Mouse (Mus musculus): ENCODE data around the gene Mtch1. TPM values are rescaled to one million over a fixed set of nuclear protein-coding genes. Genes with fewer than 3 reads are reported as not detected.
A peak's percentile ranks its signal among the peaks of the same experiment; 100 is the strongest.

The Mtch1 gene
- total RNA-seq, 1 experiment = 217 TPM

GRCm38 (mm10) chr17:29299282-29299681 lies 48.5 kb downstream of the Mtch1 start:
- Histone ChIP-seq H3K9me3 (ENCODE audit: control insufficient read depth, insufficient read depth, low read depth, low read length) (no peaks in the 10 kb centered on the region), H3K4me1 (ENCODE audit: control insufficient read depth in 2 of 2, insufficient read depth in 2 of 2, low read length in 2 of 2, poor library complexity in 1 of 2) (peaks cover 0 to 15% of the 10 kb centered on the region in 2 experiments; a peak in 2 of 4 replicates), H3K9ac (ENCODE audit: insufficient read depth, low read depth, low read length, poor library complexity, severe bottlenecking) (no peak overlapping the region), H3K36me3 (ENCODE audit: control insufficient read depth, insufficient read depth, low read length, poor library complexity, severe bottlenecking) (peaks cover 12% of the 10 kb centered on the region; the same call in 1 of the 2 replicates), H3K27ac (ENCODE audit: insufficient read depth, low read depth, low read length, poor library complexity, severe bottlenecking) (no peak overlapping the region), H3K4me3 (ENCODE audit: insufficient read depth in 1 of 2, low read depth in 1 of 2, low read length in 2 of 2, poor library complexity in 1 of 2, severe bottlenecking in 1 of 2) (no peak overlapping the region)
- in situ Hi-C loops (cut with MboI; ENCODE audit: low sequenced_read_pairs in 2 of 2, unreplicated experiment in 2 of 2) = no loop called here
- DNase-seq (ENCODE audit: low read depth, low spot score) = no peak
- TF ChIP-seq ZC3H11A (IDR thresholded peaks at IDR 0.05; ENCODE audit: borderline replicate concordance, low read depth, low read length) (no peak), MAFK (IDR thresholded peaks at IDR 0.05; ENCODE audit: insufficient read depth, low read depth, low read length) (no peak), ZNF384 (IDR thresholded peaks at IDR 0.05; ENCODE audit: low read depth, low read length) (no peak), HCFC1 (IDR thresholded peaks at IDR 0.05; ENCODE audit: borderline replicate concordance, insufficient read depth, low read length) (no peak), CHD2 (IDR thresholded peaks at IDR 0.05; ENCODE audit: low read depth, low read length) (no peak)

- H3K4me1 ChIP-seq (ENCODE audit: control insufficient read depth in 2 of 2, insufficient read depth in 2 of 2, low read length in 2 of 2, poor library complexity in 1 of 2) = peaks cover 0 to 7% of the 10 kb centered on the region in 2 experiments; a peak in 2 of 4 replicates
- H3K36me3 ChIP-seq (ENCODE audit: control insufficient read depth, insufficient read depth, low read length, poor library complexity, severe bottlenecking) = peaks cover 13% of the 10 kb centered on the region; the same call in 1 of the 2 replicates
- H3K27ac ChIP-seq (ENCODE audit: insufficient read depth, low read depth, low read length, poor library complexity, severe bottlenecking) = peak overlapping the region; percentile 5; the same call in 1 of the 2 replicates
Measured at GRCm38 (mm10) chr17:29297813-29298212, 49.9 kb downstream of the Mtch1 start.

DNA sequence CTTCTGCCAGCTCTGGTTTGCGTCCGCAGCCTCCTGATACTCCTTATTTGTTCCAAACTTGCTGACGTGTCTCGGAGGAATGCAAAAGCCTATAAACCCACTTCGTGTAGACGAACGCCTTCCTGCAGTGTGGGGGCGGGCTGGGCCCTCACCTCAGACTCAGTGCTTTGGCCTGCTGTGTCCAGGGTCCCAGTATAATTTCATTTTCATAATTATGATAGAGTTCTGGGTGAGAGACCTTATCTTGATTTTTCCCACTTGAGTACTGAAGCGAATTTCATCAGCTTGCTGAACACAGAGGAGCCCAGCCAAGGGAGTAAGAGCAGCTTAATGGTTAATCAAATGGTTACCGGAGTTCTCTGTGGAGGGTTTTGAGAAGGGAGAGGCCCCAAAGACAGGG lies 50.4 kb downstream of the Mtch1 start:
- H3K4me3 ChIP-seq (ENCODE audit: insufficient read depth in 1 of 2, low read depth in 1 of 2, low read length in 2 of 2, poor library complexity in 1 of 2, severe bottlenecking in 1 of 2) = no peak overlapping the region

More at GRCm38 (mm10) chr17:29297813-29298212, 49.9 kb downstream of the Mtch1 start:
- in situ Hi-C loops (cut with MboI; ENCODE audit: low sequenced_read_pairs in 2 of 2, unreplicated experiment in 2 of 2) = no loop called here
- no peaks in the 10 kb centered on the region for H3K9me3 ChIP-seq (ENCODE audit: control insufficient read depth, insufficient read depth, low read depth, low read length)
- no peak overlapping the region for H3K4me3 ChIP-seq (ENCODE audit: insufficient read depth in 1 of 2, low read depth in 1 of 2, low read length in 2 of 2, poor library complexity in 1 of 2, severe bottlenecking in 1 of 2)
- TF ChIP-seq ZNF384 (IDR thresholded peaks at IDR 0.05; ENCODE audit: low read depth, low read length) (no peak), CHD2 (IDR thresholded peaks at IDR 0.05; ENCODE audit: low read depth, low read length) (no peak), MAFK (IDR thresholded peaks at IDR 0.05; ENCODE audit: insufficient read depth, low read depth, low read length) (no peak), ZC3H11A (IDR thresholded peaks at IDR 0.05; ENCODE audit: borderline replicate concordance, low read depth, low read length) (no peak), HCFC1 (IDR thresholded peaks at IDR 0.05; ENCODE audit: borderline replicate concordance, insufficient read depth, low read length) (no peak)
- H3K9ac ChIP-seq (ENCODE audit: insufficient read depth, low read depth, low read length, poor library complexity, severe bottlenecking) = no peak overlapping the region; the same call in 1 of the 2 replicates
- no peak for DNase-seq (ENCODE audit: low read depth, low spot score)

DNA sequence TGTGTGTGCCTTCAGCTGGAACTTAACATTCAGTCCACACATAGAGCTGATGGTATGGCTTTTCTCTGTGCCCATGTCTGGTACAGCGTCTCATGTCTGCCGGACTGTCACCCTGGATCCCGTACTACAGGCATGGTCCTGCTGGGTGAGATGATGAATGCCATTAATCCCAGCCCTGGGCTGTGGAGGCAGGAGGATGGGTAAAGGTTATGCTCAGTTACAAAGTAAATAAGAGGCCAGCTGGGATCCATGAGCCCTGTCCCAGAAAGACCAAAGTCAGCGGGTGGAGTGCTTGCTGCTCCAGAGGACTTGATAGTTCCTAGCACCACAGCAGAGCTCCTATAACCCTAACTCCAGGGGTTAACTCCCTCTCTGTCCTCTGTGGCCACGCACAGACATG lies 51.9 kb downstream of the Mtch1 start:
- no peak overlapping the region for H3K9ac ChIP-seq (ENCODE audit: insufficient read depth, low read depth, low read length, poor library complexity, severe bottlenecking)
- in situ Hi-C loops (cut with MboI; ENCODE audit: low sequenced_read_pairs in 2 of 2, unreplicated experiment in 2 of 2) = no loop called here
- no peak overlapping the region for H3K27ac ChIP-seq (ENCODE audit: insufficient read depth, low read depth, low read length, poor library complexity, severe bottlenecking)
- no peaks in the 10 kb centered on the region for H3K9me3 ChIP-seq (ENCODE audit: control insufficient read depth, insufficient read depth, low read depth, low read length)
- no peak for TF ChIP-seq ZNF384 (IDR thresholded peaks at IDR 0.05; ENCODE audit: low read depth, low read length)
- no peak for TF ChIP-seq MAFK (IDR thresholded peaks at IDR 0.05; ENCODE audit: insufficient read depth, low read depth, low read length)
- TF ChIP-seq HCFC1 (IDR thresholded peaks at IDR 0.05; ENCODE audit: borderline replicate concordance, insufficient read depth, low read length) = no peak
- no peak for TF ChIP-seq ZC3H11A (IDR thresholded peaks at IDR 0.05; ENCODE audit: borderline replicate concordance, low read depth, low read length)
- no peak for TF ChIP-seq CHD2 (IDR thresholded peaks at IDR 0.05; ENCODE audit: low read depth, low read length)
- no peak for DNase-seq (ENCODE audit: low read depth, low spot score)
- peaks cover 12% of the 10 kb centered on the region; the same call in 1 of the 2 replicates for H3K36me3 ChIP-seq (ENCODE audit: control insufficient read depth, insufficient read depth, low read length, poor library complexity, severe bottlenecking)
- peaks cover 0 to 7% of the 10 kb centered on the region in 2 experiments; a peak in 2 of 4 replicates for H3K4me1 ChIP-seq (ENCODE audit: control insufficient read depth in 2 of 2, insufficient read depth in 2 of 2, low read length in 2 of 2, poor library complexity in 1 of 2)
- no peak overlapping the region for H3K4me3 ChIP-seq (ENCODE audit: insufficient read depth in 1 of 2, low read depth in 1 of 2, low read length in 2 of 2, poor library complexity in 1 of 2, severe bottlenecking in 1 of 2)

More for the DNA sequence above, 50.4 kb downstream of the Mtch1 start:
- DNase-seq (ENCODE audit: low read depth, low spot score) = no peak
- H3K27ac ChIP-seq (ENCODE audit: insufficient read depth, low read depth, low read length, poor library complexity, severe bottlenecking) = no peak overlapping the region
- H3K9me3 ChIP-seq (ENCODE audit: control insufficient read depth, insufficient read depth, low read depth, low read length) = no peaks in the 10 kb centered on the region
- no peak overlapping the region for H3K9ac ChIP-seq (ENCODE audit: insufficient read depth, low read depth, low read length, poor library complexity, severe bottlenecking)
- H3K36me3 ChIP-seq (ENCODE audit: control insufficient read depth, insufficient read depth, low read length, poor library complexity, severe bottlenecking) = peaks cover 13% of the 10 kb centered on the region; the same call in 1 of the 2 replicates
- TF ChIP-seq ZNF384 (IDR thresholded peaks at IDR 0.05; ENCODE audit: low read depth, low read length) (no peak), CHD2 (IDR thresholded peaks at IDR 0.05; ENCODE audit: low read depth, low read length) (no peak), HCFC1 (IDR thresholded peaks at IDR 0.05; ENCODE audit: borderline replicate concordance, insufficient read depth, low read length) (no peak), ZC3H11A (IDR thresholded peaks at IDR 0.05; ENCODE audit: borderline replicate concordance, low read depth, low read length) (no peak), MAFK (IDR thresholded peaks at IDR 0.05; ENCODE audit: insufficient read depth, low read depth, low read length) (no peak)
- H3K4me1 ChIP-seq (ENCODE audit: control insufficient read depth in 2 of 2, insufficient read depth in 2 of 2, low read length in 2 of 2, poor library complexity in 1 of 2) = peaks cover 0 to 7% of the 10 kb centered on the region in 2 experiments; a peak in 2 of 4 replicates
- in situ Hi-C loops (cut with MboI; ENCODE audit: low sequenced_read_pairs in 2 of 2, unreplicated experiment in 2 of 2) = no loop called here
